Mouse (Mus musculus) erythroblast, embryonic 14.5 days (primary cell): ENCODE data around the gene Ptger4.

Experiments used
- GATA1 ChIP-seq: IDR thresholded peaks from 2 replicates; pipeline ENCODE4 v1.6.1; 2012; ENCODE audit warnings: low read length, inconsistent platforms, mixed read lengths
- TAL1 ChIP-seq: IDR thresholded peaks from 3 replicates; pipeline ENCODE4 v1.6.1; 2012; ENCODE audit warnings: low read length, inconsistent platforms, mixed read lengths

- TF ChIP-seq GATA1 (no peak), TAL1 (no peak)
Observed at GRCm38 (mm10) chr15:5239901-5240300, 4.1 kb downstream of the Ptger4 start.
